Mouse (Mus musculus): Measurements from ENCODE around the gene Unc5b. TPM values are rescaled to one million over a fixed set of nuclear protein-coding genes. Genes with fewer than 3 reads are reported as not detected.

Gene Unc5b
- polyA plus RNA-seq, 1 experiment from 2014 or later: 4.2 TPM

DNA sequence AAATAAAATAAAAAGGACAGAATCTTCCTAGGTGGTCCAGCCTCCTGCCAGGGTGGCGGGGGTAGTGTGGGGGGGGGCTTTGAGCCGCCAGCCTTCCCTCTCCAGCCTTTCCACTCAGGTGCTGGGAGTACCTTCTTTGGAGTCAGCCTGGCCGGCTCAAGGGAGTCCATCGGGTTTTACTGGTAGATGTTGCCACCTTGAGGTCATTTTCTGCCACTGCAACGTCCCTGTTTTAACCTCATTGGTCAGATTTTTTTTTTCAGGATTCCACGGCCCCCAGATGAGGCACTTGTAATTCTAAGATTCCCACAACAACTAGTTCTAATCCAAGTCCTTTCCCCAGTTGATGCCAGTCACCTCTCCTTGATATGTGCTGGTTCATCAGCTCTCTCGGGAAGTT lies 74.4 kb downstream of the Unc5b start:
- Histone ChIP-seq H3K9me3 (ENCODE audit: control insufficient read depth, low read length) (no peaks in the 10 kb centered on the region), H3K4me2 (no peak overlapping the region), H3K27me3 (replicated peaks; ENCODE audit: control insufficient read depth, insufficient read depth, low read length) (no peaks in the 10 kb centered on the region; the same call in 1 of the 2 replicates), H3K27ac (ENCODE audit: low read depth, low read length) (no peak overlapping the region), H3K4me1 (replicated peaks; ENCODE audit: control insufficient read depth, insufficient read depth, low read length) (peaks cover under 1% of the 10 kb centered on the region; the same call in 1 of the 2 replicates), H3K9ac (ENCODE audit: low read depth, low read length) (no peak overlapping the region), H3K36me3 (ENCODE audit: control insufficient read depth, insufficient read depth, low read length) (no peaks in the 10 kb centered on the region), H3K4me3 (ENCODE audit: low read depth, low read length) (no peak overlapping the region)
- ATAC-seq (replicated peaks; ENCODE audit: low FRiP score): no peak
- DNase-seq (ENCODE audit: low spot score): peak; percentile 58
- WGBS: 5% methylated on average over 7 of the region's 7 CpGs

DNA sequence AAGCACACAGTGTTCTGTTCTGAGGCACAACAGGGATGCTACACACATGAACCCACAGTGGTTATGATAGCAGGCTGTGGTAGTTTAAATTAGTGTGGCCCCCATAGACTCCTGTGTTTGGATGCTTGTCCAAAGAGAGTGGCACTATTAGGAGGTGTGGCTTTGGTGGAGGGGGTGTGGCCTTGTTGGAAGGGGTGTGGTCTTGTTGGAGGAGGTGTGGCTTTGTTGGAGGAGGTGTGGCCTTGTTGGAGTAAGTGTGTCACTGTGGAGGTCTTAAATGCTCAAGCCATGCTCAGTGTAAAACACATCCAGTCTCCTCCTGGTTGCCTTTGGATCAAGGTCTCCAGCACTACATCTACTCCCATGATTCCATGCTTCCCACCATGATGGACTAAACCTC lies 75.2 kb downstream of the Unc5b start:
- no peak overlapping the region for H3K4me3 ChIP-seq (ENCODE audit: low read depth, low read length)
- no peaks in the 10 kb centered on the region; the same call in 1 of the 2 replicates for H3K27me3 ChIP-seq (replicated peaks; ENCODE audit: control insufficient read depth, insufficient read depth, low read length)
- H3K36me3 ChIP-seq (ENCODE audit: control insufficient read depth, insufficient read depth, low read length): no peaks in the 10 kb centered on the region
- H3K4me1 ChIP-seq (replicated peaks; ENCODE audit: control insufficient read depth, insufficient read depth, low read length): peaks cover 4% of the 10 kb centered on the region; the same call in 1 of the 2 replicates
- no peak for ATAC-seq (replicated peaks; ENCODE audit: low FRiP score)
- no peaks in the 10 kb centered on the region for H3K9me3 ChIP-seq (ENCODE audit: control insufficient read depth, low read length)
- no peak overlapping the region for H3K4me2 ChIP-seq
- no peak overlapping the region for H3K27ac ChIP-seq (ENCODE audit: low read depth, low read length)
- H3K9ac ChIP-seq (ENCODE audit: low read depth, low read length): no peak overlapping the region
- no peak for DNase-seq (ENCODE audit: low spot score)

DNA sequence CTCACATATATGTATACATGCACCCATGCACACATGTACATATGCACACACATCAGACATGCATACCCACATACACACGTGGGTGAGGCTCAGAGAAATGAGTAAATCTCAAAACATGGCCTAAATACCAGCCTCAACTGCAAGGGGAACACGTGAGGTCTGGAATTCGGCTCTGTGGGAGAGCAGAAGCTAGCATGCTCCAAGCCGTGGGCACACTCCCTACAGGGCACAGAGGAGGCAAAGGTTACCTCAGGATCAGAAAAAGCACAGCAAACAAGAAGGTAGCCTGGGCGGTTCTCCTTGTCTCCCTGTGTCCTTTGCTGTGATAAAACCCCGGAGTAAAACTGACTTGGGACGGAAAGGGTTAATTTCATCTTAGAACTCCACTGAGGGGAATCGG lies 77.4 kb downstream of the Unc5b start:
- no peaks in the 10 kb centered on the region; the same call in 1 of the 2 replicates for H3K27me3 ChIP-seq (replicated peaks; ENCODE audit: control insufficient read depth, insufficient read depth, low read length)
- H3K27ac ChIP-seq (ENCODE audit: low read depth, low read length): no peak overlapping the region
- H3K9me3 ChIP-seq (ENCODE audit: control insufficient read depth, low read length): no peaks in the 10 kb centered on the region
- H3K4me2 ChIP-seq: no peak overlapping the region
- no peaks in the 10 kb centered on the region for H3K36me3 ChIP-seq (ENCODE audit: control insufficient read depth, insufficient read depth, low read length)
- DNase-seq (ENCODE audit: low spot score): no peak
- H3K9ac ChIP-seq (ENCODE audit: low read depth, low read length): no peak overlapping the region
- ATAC-seq (replicated peaks; ENCODE audit: low FRiP score): no peak
- WGBS: 79% methylated on average over 8 of the region's 8 CpGs
- H3K4me1 ChIP-seq (replicated peaks; ENCODE audit: control insufficient read depth, insufficient read depth, low read length): peaks cover 4% of the 10 kb centered on the region; the same call in 1 of the 2 replicates
- H3K4me3 ChIP-seq (ENCODE audit: low read depth, low read length): no peak overlapping the region

- Histone ChIP-seq H3K4me3 (ENCODE audit: low read depth, low read length) (no peak overlapping the region; the same call in 1 of the 2 replicates), H3K27ac (ENCODE audit: low read depth, low read length) (no peak overlapping the region), H3K9me3 (ENCODE audit: control insufficient read depth, low read length) (no peaks in the 10 kb centered on the region), H3K4me2 (peak overlapping the region; percentile 93), H3K36me3 (ENCODE audit: control insufficient read depth, insufficient read depth, low read length) (no peaks in the 10 kb centered on the region), H3K9ac (ENCODE audit: low read depth, low read length) (peak overlapping the region; percentile 50), H3K4me1 (replicated peaks; ENCODE audit: control insufficient read depth, insufficient read depth, low read length) (peaks cover 4% of the 10 kb centered on the region; the same call in 1 of the 2 replicates), H3K27me3 (replicated peaks; ENCODE audit: control insufficient read depth, insufficient read depth, low read length) (no peaks in the 10 kb centered on the region; the same call in 1 of the 2 replicates)
- ATAC-seq (replicated peaks; ENCODE audit: low FRiP score) (no peak), DNase-seq (ENCODE audit: low spot score) (no peak)
- WGBS: 67% methylated on average over 9 of the region's 9 CpGs
These were observed 78.1 kb downstream of the Unc5b start for GRCm38 (mm10) chr10:60753261-60753660.

GRCm38 (mm10) chr10:60752040-60753020 lies 79.1 kb downstream of the Unc5b start, which contains the start of gene Slc29a3:
Gene Slc29a3, minus strand, starts transcription at chr10:60752794.
- peak within 1 kb of the TSS; percentile 93 for H3K4me2 ChIP-seq
- DNase-seq (ENCODE audit: low spot score) (peak; percentile 99), ATAC-seq (replicated peaks; ENCODE audit: low FRiP score) (peak; percentile 96)
- H3K4me3 ChIP-seq (ENCODE audit: low read depth, low read length): peak within 1 kb of the TSS; percentile 66
- H3K9me3 ChIP-seq (ENCODE audit: control insufficient read depth, low read length): no peaks in the 10 kb centered on the region
- H3K27ac ChIP-seq (ENCODE audit: low read depth, low read length): peak within 1 kb of the TSS; percentile 33; the same call in 1 of the 2 replicates
- H3K9ac ChIP-seq (ENCODE audit: low read depth, low read length): peak within 1 kb of the TSS; percentile 86
- peaks cover 4% of the 10 kb centered on the region; the same call in 1 of the 2 replicates for H3K4me1 ChIP-seq (replicated peaks; ENCODE audit: control insufficient read depth, insufficient read depth, low read length)
- WGBS: 11% methylated on average over 41 of the region's 41 CpGs
- H3K36me3 ChIP-seq (ENCODE audit: control insufficient read depth, insufficient read depth, low read length): no peaks in the 10 kb centered on the region
- H3K27me3 ChIP-seq (replicated peaks; ENCODE audit: control insufficient read depth, insufficient read depth, low read length): no peaks in the 10 kb centered on the region

DNA sequence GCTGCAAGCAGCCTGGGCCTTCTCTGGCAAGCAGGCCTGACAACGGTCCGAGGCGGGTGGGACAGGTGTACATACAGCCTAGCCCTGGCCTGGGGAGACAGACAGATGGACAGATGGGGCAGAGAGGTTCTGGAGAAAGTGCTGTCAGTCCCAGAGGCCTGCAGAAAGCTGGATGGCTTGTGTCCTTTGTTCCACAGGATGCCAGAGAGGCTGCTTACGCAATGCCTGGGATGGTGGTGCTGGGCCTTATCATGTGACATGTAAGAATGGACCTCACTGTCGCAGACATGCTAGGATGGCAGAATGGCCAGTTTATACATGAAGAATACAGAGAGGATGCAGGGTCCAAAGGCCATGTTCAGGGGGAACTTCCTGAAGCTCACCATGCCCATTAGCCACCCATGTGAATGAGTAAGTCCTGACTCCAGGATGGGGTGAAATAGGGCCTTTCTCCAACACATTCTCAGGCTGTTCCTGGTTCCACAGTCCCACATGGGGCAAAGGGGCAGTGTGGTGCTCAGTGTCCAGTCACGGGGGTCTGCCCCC lies 83.6 kb downstream of the Unc5b start:
- Histone ChIP-seq H3K9me3 (ENCODE audit: control insufficient read depth, low read length) (no peaks in the 10 kb centered on the region), H3K9ac (ENCODE audit: low read depth, low read length) (no peak overlapping the region), H3K36me3 (ENCODE audit: control insufficient read depth, insufficient read depth, low read length) (no peaks in the 10 kb centered on the region; the same call in 1 of the 2 replicates), H3K4me2 (no peak overlapping the region), H3K4me3 (ENCODE audit: low read depth, low read length) (no peak overlapping the region), H3K27ac (ENCODE audit: low read depth, low read length) (no peak overlapping the region), H3K27me3 (replicated peaks; ENCODE audit: control insufficient read depth, insufficient read depth, low read length) (no peaks in the 10 kb centered on the region), H3K4me1 (replicated peaks; ENCODE audit: control insufficient read depth, insufficient read depth, low read length) (0 out of 2 replicates have a peak, but pooled peaks cover 4% of the 10 kb centered on the region)
- no peak for ATAC-seq (replicated peaks; ENCODE audit: low FRiP score)
- WGBS: 87% methylated on average over 6 of the region's 6 CpGs
- DNase-seq (ENCODE audit: low spot score): no peak

GRCm38 (mm10) chr10:60746512-60746911 lies 84.9 kb downstream of the Unc5b start:
- Histone ChIP-seq H3K36me3 (ENCODE audit: control insufficient read depth, insufficient read depth, low read length) (no peaks in the 10 kb centered on the region; the same call in 1 of the 2 replicates), H3K4me2 (no peak overlapping the region), H3K9ac (ENCODE audit: low read depth, low read length) (no peak overlapping the region), H3K27ac (ENCODE audit: low read depth, low read length) (no peak overlapping the region), H3K4me1 (replicated peaks; ENCODE audit: control insufficient read depth, insufficient read depth, low read length) (no peaks in the 10 kb centered on the region), H3K9me3 (ENCODE audit: control insufficient read depth, low read length) (no peaks in the 10 kb centered on the region), H3K27me3 (replicated peaks; ENCODE audit: control insufficient read depth, insufficient read depth, low read length) (no peaks in the 10 kb centered on the region), H3K4me3 (ENCODE audit: low read depth, low read length) (no peak overlapping the region)
- no peak for ATAC-seq (replicated peaks; ENCODE audit: low FRiP score)
- WGBS: 74% methylated on average over 2 of the region's 2 CpGs
- DNase-seq (ENCODE audit: low spot score): no peak

DNA sequence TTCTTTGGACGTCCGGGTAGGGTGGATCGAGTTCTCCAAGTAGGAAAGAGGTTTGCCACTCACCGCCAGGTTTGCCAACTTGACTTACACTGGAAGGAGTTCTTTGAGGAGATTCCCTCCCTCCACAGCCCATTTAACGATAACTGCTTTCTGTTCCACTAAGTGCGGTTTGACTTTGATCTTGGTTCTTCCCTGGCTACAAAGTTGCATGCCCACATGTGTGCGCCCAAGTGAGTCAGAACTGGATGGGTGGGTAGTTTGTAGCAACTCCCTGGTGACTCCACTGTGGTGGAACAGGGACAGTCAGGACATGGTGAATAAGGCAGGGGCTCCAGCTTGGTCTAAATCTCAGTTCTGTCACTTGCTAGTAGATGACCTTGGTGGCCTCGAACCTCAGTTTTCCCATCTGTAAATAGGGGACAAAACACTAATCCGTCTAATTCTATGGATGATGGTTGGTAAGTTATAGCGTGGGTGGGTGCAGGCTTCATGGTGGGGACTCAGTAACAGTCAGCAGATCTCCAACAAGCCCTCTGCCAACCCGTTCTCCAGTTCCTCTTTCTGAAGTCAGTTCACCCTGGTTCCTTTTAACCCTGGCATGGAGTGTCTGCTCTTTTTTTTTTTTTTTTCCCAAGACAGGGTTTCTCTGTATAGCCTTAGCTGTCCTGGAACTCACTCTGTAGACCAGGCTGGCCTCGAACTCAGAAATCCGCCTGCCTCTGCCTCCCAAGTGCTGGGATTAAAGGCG lies 86.7 kb downstream of the Unc5b start:
- H3K9ac ChIP-seq (ENCODE audit: low read depth, low read length): no peak overlapping the region
- no peak for DNase-seq (ENCODE audit: low spot score)
- no peaks in the 10 kb centered on the region for H3K9me3 ChIP-seq (ENCODE audit: control insufficient read depth, low read length)
- H3K4me1 ChIP-seq (replicated peaks; ENCODE audit: control insufficient read depth, insufficient read depth, low read length): no peaks in the 10 kb centered on the region
- ATAC-seq (replicated peaks; ENCODE audit: low FRiP score): no peak
- no peak overlapping the region for H3K4me3 ChIP-seq (ENCODE audit: low read depth, low read length)
- no peak overlapping the region for H3K4me2 ChIP-seq
- no peaks in the 10 kb centered on the region; the same call in 1 of the 2 replicates for H3K36me3 ChIP-seq (ENCODE audit: control insufficient read depth, insufficient read depth, low read length)
- WGBS: 86% methylated on average over 14 of the region's 14 CpGs
- no peak overlapping the region for H3K27ac ChIP-seq (ENCODE audit: low read depth, low read length)
- no peaks in the 10 kb centered on the region for H3K27me3 ChIP-seq (replicated peaks; ENCODE audit: control insufficient read depth, insufficient read depth, low read length)
